Mouse (Mus musculus) layer of hippocampus, adult 2 months (tissue): ENCODE data around the gene Stxbp1. TPM values are rescaled to one million over a fixed set of nuclear protein-coding genes. Genes with fewer than 3 reads are reported as not detected.
"Not testable (repeated sequence)": the region's sequence is repeated elsewhere in the genome, so short reads cannot be mapped to it uniquely, and the experiment has no call there.

Source experiments
- DNase-seq, 2 experiments: peaks; one replicate each; pipeline ENCODE4 v3.0.0; 2022; ENCODE audit warnings: low spot score in 2 of 2
- H3K27ac ChIP-seq: fragments of 200-600 bp; 2 replicates; pipeline ENCODE4 v1.8.1; 2022
- H3K4me3 ChIP-seq: fragments of 200-600 bp; 2 replicates; pipeline ENCODE4 v1.8.1; 2022; ENCODE audit warnings: mild to moderate bottlenecking
- CTCF ChIP-seq: fragments of 200-600 bp; conservative IDR thresholded peaks from 2 replicates; pipeline ENCODE4 v1.8.1; 2022; ENCODE audit warnings: antibody characterized with exemption, mild to moderate bottlenecking, moderate library complexity
- total RNA-seq, 2 experiments: library from RNA; stranded (reverse); gene quantifications; 2 replicates each; pipeline ENCODE4 v1.2.3; 2021

The Stxbp1 gene
- total RNA-seq, 2 experiments from 2014 or later, result 550 to 603 TPM

DNA sequence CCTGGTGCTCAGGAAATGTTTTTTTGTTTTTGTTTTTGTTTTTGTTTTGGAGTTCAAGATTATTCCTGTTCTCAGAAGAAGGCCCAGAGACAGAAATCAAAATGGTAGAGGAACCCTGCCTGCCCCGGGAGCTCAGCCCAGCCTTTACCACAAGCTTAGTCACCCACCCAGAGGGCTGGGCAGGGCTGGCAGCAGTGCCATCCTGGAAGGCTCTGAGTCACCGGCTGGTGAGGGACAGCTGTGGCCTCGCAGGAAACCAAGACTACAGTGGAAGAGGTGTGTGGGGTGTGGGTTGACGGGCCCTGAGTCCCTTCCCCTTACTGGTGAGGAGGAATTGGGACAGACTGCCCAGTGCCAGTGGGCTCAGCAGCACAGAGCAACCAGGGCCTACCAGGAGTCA, 20.3 kb upstream of the Stxbp1 start:
- DNase-seq, result no peak
- Histone ChIP-seq H3K27ac (no peak overlapping the region), H3K4me3 (no peak overlapping the region)
- TF ChIP-seq CTCF, result no peak

DNA sequence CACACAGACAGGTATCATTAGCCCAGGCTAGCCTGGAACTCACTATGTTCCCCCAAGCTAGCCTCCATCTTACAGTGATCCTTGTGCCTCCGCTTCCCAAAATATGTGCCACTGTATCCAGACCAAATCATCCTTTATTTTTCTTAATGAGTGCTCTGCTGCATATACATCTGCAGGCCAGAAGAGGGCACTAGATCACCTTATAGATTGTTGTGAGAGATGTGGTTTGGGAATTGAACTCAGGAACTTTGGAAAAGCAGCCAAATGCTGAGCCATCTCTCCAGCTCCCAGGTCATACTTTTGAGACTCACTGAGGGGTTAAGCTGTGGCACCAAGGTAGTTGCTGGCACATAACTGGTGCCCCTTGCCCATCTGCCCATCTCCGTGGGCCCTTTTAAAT, 17.7 kb upstream of the Stxbp1 start:
- Histone ChIP-seq H3K27ac (no peak overlapping the region), H3K4me3 (no peak overlapping the region)
- TF ChIP-seq CTCF, result peak; percentile 93
- DNase-seq, result no peak

DNA sequence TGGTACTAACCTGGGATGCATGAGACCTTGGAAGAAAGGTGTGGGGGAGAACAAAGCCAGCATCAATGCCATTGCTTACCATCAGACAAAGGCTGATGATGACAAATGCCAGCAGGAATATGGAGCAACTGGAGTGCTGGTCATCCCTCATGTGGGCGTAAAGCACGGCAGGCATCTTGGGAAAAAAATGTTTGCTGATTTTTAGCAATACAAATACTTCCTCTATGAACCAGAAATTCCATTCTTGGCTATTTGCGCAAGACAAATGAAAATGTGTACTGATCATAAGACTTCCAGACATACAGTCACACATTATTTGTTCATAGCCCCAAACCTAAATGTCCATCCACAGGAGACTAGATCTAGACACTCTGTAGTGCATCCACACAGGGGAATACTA, 16.3 kb upstream of the Stxbp1 start:
- Histone ChIP-seq H3K4me3 (no peak overlapping the region), H3K27ac (no peak overlapping the region)
- no peak for DNase-seq
- no peak for TF ChIP-seq CTCF

DNA sequence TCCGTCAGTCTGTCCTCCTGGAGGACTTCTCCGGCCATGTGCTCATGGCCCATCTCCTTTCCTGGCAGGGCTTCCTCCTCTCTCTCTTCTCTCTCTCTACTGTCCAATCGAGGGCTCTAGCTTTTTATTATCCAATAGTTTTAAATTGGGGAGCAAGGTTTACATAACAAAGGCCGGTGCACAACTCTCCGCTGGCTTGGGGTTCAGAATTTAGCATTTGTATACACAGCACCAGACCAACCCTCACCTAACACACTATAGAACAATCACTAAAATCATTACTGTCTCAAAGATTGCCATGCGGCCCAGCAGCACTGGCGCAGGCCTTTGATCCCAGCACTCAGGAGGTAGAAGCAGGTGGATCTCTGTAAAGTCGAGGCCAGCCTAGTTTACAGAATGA, 13.8 kb upstream of the Stxbp1 start:
- no peak for DNase-seq
- Histone ChIP-seq H3K27ac (no peak overlapping the region), H3K4me3 (no peak overlapping the region)
- TF ChIP-seq CTCF, result no peak

DNA sequence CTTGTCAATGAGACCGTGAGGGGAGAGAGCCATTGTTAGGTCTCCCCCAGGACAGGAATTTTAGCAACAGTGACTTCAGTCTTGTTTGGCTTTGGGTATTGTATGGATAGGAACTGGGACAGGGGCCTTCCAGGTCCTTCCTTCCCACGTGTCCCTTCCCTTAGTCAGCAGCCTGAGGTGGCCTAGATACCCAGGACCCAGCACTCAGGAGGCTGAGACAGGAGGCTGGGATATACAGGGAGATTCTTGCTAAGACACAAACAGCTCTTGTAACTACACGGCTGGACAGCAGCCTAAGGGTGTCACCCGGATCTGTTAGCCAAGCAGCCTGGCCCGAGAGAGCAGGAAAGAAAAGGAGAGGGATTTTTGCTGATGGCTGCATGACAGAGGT, 12.6 kb upstream of the Stxbp1 start:
- no peak overlapping the region for H3K27ac ChIP-seq
- no peak for DNase-seq
- TF ChIP-seq CTCF, result no peak
- H3K4me3 ChIP-seq, result no peak overlapping the region

GRCm38 (mm10) chr2:32859010-32859621, 12.1 kb upstream of the Stxbp1 start:
- DNase-seq, result peak in 1 of 2 experiments; percentile 55
- Histone ChIP-seq H3K4me3 (no peak overlapping the region), H3K27ac (no peak overlapping the region)
- TF ChIP-seq CTCF, result peak; percentile 96

DNA sequence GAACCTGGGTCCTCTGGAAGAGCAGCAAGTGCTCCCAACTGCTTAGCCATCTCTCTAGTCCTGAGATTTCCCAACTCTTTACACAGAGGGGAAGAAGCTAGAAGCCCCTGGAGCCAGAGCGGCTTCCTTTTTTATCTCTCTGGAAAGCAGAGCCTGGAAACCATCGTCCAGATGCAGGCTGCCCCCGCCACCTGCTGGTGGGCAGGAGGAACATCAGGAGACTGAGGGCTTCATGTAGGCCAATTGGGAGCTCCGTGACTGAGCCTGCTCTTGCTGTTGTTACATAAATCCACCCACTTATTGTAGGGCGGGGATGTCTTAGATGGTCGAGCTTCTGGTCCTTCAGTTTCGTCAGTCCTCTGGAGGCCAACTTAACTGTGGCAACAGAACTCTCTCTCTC, 10.5 kb upstream of the Stxbp1 start:
- peak; percentile 83 for DNase-seq
- Histone ChIP-seq H3K4me3 (no peak overlapping the region), H3K27ac (no peak overlapping the region)
- peak; percentile 96 for TF ChIP-seq CTCF

- Histone ChIP-seq H3K27ac (no peak overlapping the region), H3K4me3 (no peak overlapping the region)
- no peak for DNase-seq
- TF ChIP-seq CTCF, result no peak
Measured at GRCm38 (mm10) chr2:32855790-32856465, 8.9 kb upstream of the Stxbp1 start.

DNA sequence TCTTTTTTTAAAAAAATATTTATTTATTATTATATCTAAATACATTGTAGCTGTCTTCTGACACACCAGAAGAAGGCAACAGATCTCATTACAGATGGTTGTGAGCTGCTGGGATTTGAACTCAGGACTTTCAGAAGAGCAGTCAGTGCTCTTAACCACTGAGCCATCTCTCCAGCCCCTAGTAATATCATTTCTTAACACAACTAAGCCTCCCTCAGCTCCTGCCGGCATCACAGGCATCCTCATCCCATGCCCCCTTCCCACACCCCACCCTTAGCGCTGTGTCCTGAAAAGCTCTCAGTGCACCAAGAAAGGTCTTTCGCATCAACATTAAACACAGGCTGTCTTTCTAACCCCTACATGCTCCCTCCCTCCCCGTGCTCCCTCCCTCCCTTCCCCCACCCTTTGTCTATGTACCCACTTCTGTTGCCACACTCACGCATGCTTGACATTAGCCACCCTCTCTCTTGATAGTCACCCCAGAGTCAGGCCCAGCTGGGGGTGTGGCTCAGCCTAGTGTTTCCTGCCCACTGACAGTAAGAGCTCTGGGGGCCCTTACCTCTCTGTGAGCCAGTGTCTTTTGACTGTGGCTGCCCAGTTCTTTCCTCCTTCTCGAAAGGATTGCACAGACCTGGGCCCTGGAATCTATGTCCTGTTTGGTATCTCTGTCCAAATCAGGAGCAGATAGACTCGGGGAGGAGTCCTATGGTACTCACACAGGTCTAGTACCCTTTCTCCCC, 8.2 kb upstream of the Stxbp1 start:
- H3K27ac ChIP-seq, result no peak overlapping the region
- no peak for TF ChIP-seq CTCF
- H3K4me3 ChIP-seq, result no peak overlapping the region
- no peak for DNase-seq

DNA sequence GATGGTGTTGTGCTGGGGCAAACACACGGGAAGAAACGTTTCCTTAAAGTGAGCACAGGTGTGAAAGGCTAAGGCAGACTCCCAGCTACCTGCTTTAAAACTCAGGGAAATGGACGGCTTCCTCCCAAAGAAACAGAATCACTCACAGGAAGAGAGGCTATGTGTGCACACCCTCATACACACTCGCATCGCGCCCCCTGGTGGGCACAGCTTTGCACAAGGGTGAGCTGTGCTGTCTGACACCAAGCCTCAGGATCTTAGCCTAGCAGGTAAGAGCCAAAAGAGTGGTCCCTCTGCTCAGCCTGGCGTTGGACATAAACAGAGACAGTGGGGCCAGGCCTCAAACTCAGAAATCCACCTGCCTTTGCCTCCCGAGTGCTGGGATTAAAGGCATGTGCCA, 7.2 kb upstream of the Stxbp1 start:
- peak; percentile 81 to 94 for DNase-seq
- Histone ChIP-seq H3K4me3 (no peak overlapping the region), H3K27ac (no peak overlapping the region)
- peak; percentile 94 for TF ChIP-seq CTCF

DNA sequence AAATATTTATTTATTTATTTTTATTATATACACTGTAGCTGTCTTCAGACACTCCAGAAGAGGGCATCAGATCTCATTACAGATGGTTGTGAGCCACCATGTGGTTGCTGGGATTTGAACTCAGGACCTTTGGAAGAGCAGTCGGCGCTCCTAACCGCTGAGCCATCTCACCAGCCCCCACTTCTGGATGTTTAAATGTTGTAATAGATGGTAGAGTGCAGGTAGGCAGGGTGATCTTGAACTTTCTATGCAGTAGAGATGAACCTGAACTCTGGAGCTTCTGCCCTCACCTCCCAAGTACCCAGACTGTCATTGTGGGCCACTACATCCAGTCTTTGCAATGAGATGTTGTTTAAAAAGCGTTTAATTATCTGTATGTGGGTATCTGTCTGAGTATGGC, 6.7 kb upstream of the Stxbp1 start:
- DNase-seq, H3K4me3 ChIP-seq, H3K27ac ChIP-seq: not testable (repeated sequence)

- H3K4me3 ChIP-seq, result peak overlapping the region; percentile 1
- peak; percentile 53 to 59 for DNase-seq
- peak; percentile 62 for TF ChIP-seq CTCF
- no peak overlapping the region for H3K27ac ChIP-seq
Measured at GRCm38 (mm10) chr2:32852156-32852555, 5.1 kb upstream of the Stxbp1 start.

DNA sequence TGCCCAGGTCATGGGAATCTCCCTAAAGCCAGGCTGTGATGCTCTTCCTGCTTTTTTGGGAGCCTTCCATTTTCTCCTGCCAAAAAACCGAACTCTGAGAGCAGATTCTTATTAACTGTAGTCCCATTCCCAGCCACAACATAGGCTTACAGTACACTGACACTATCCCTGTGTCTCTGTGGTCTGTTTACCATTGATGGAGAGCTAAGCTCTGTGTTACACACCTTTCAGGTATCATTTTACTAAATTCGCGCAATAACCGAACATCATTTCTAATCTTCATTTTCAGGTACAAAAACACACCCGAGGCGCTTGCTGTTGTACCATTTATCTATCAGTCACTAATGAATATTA, 400 bp upstream of the Stxbp1 start:
- peak overlapping the region; percentile 51 for H3K4me3 ChIP-seq
- DNase-seq, result no peak
- peak overlapping the region; percentile 77 for H3K27ac ChIP-seq
- peak; percentile 22; the same call in 1 of the 2 replicates for TF ChIP-seq CTCF
